Mouse (Mus musculus): ENCODE data around the gene Ccdc126.
"Not testable (repeated sequence)": the region's sequence is repeated elsewhere in the genome, so short reads cannot be mapped to it uniquely, and the experiment has no call there.

Ccdc126 gene

DNA sequence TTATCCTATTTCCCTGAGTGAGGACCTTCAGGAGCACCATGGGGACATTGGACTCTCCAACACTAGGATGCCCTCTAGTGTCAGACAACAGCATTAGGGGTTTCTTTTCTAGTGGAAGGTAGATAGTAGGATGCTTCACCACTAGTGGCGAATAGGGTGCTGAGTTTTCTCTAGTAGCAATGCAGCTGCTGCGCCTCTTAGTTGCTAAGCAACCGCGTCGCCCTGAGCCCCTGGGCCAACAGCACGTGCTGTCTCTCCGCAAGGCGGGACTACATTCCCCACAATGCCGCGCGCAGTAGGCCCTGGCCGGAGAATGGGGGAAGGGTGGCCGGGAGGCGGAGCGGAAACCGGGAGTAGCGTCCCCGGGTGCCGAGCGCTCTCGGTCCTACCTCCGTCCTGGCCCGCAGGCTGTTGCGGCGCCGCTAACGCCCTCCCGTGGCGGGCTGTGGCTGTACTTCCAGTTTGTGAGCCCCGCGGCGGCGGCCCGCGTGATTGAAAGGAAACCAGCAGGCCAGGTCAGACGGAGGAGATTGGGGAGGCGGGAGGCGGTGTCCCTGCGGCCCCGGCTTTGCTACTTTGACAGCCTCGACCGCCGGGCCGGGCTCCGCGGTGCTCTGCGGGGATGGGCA is at the start of gene Ccdc126:
Ccdc126 (plus strand) TSS at position 309 of the 629 bp plus-strand sequence.
- peak; percentile 89 for DNase-seq (ENCODE audit: low spot score)

DNA sequence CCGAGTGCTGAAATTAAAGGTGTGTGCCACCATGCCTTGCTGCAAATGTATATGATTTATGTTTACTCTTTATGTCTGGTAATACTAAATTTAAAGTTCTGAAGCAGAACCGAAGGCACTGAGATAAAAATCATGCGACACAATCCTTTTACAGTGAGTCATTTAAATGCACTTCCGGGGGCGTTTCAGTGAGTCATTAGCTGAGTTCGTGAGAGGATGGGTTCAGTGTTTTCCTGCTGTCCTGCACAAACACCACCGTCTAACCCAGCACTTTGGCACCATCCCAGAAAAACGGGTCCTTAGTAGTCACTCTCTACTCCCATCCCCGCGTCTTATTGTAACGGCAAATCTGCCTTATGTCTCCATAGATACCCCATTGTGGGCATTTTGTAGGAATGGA is 49.2 kb upstream of the Ccdc126 start:
- no peak for DNase-seq (ENCODE audit: low spot score)

DNA sequence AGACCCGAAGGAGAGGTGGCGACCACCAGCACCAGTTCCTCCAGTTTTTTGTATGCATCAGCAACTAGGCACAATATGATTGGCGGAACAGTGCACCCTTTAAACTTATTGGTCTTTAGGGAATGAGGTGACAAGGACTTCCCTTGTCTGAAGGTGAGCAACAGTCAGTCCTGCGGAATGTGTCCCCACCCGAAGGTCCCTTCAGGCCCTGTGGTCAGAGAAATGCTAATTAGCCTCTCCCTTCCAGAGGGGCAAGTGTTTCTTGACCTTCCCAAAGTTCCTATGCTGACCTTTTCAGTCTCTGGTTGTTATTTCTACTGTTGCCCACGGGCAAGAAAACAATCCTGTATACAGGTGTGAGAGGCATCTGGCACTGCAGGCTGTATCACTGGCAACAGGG is 47.3 kb upstream of the Ccdc126 start:
- no peak for DNase-seq (ENCODE audit: low spot score)

DNA sequence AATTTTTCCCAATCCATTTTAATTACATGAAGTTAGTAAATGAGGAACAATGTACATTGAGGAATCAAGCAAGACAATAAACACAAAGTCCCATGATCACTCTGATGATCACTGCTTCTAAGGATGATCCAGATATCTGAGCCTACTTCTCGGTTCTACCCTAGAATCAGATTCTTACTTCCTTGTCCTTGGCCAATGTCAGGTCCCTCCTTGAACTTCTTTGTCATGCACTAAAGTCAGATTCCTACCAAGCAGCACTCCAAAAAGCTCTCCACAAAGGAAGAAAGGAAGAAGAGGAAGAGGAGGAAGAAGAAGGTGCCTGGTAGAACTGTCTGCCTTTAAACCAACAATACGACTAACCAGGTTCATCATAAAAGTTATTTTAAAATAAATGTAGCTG is 46.2 kb upstream of the Ccdc126 start:
- DNase-seq (ENCODE audit: low spot score) = no peak

DNA sequence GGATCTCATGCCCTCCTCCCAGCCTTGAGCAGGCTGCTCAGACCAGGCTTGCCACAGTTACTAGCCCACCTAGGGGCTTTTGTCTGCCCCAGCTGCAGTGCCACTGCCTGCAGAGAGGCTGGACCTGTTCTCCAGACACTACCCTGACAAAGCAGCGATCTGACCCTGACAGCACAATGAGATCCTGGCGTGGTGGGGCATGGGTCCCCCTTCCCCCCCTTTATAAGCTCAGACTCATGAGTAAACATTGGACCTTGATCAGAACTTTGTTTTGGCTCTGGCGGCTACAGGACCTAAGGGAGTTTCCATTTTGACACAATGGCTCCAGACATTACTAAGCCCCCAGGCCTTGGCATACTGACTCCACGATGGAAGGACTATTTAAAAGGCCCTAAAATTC is 45.1 kb upstream of the Ccdc126 start:
- DNase-seq (ENCODE audit: low spot score) = no peak

DNA sequence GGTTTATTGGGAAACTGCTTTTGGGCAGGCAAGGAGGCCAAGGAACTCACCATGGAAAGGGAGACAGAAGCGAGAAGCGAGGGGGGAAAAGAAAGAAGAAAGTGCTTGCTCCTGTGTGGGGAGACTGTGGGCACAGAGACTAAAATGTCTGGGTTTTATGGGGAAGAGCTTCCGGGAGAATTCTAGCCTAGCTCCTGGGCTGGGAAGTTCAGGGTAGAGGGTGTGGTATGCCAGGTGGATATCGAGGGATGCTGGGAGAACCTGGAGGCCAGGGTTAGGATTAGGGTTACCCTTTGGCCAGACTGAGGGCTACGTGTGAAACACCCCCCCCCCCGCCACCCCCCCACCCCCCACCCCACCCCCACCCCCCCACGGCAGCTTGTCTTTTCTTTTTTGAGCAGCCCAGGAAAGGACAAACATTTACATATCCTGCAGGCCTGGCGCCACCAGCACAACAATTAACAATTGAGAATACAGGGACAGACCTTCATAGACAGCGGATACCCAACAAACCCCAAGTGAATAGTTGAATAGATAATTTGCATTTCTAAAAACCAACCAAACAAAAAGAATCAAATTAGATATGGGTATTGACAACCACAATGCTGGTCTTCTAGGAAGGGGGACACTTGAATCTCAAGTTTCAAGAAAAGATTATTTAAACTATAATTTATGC is 44.5 kb upstream of the Ccdc126 start:
- DNase-seq (ENCODE audit: low spot score) = no peak

DNA sequence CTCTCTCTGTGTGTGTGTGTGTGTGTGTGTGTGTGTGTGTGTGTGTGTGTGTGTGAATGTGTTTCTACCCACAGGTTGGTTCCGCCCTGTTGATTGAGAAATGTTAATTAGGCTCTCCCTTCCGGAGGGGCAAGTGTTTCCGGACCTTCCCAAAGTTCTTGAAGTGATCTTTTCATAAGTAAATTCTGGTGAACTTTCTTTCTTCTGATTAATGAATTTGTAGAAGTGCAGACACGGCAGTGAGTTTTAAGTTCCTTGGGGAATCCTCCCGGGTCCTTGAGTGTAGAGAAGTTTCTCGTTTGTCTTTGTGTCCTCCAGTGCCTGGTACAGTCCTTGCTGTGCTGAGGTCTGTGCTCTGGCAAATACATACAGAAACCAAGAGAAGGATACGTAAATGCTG is 43.8 kb upstream of the Ccdc126 start:
- no peak for DNase-seq (ENCODE audit: low spot score)

DNA sequence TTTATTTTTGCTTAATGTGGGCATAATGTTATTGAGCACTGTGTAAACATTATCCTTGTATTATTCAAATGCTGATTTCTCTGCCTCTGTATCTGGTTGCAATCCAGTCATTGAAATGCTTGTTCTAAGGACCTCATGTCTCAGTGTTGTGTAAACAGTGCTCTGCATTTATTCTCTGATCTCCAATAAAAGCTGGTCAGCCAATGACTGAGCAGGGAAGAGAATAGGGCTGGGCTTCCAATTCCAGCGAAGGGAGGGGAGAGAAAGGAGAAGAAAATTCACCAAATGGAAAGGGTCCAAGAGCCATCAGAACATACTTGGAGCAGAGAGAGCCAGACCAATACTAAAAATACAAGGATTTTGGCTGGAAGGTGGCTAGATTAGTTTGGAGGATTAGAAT is 38.1 kb upstream of the Ccdc126 start:
- DNase-seq (ENCODE audit: low spot score) = no peak

DNA sequence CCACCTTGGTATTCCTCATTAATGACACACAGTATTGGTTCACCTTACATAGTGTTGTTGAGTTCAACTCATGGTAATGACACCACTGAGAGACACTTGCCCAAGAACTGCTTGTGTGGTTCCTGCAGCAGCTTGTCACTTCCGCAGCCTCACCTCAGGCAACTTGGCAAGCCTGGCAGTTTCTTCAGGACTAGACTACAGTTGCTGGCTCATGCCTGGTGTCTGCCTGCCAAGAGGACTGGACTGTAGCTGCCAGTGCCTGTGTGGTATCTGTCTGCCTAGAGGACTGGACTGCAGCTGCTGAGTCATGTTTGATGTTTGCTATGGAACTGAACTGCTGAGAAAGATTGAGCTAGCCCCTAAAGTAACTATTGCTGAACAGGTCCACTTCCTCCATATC is 37.0 kb upstream of the Ccdc126 start:
- DNase-seq (ENCODE audit: low spot score) = no peak

DNA sequence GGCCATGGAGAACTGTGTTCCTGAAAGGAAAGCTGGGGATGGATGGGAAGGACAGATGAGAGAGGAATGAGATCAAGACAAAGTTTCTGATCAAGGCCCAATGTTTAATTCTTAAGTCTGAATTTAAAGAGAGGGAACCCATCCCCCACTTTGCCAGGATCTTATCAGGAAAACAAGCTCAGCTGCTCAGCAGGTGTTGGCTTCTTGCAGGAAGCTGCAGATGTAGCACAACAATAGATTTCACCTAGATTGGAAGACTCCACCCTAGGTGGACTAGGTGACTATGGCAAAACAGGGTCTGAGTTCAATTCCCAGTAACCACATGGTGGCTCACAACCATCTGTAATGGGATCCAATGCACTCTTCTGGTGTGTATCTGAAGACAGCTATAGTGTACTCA is 20.8 kb upstream of the Ccdc126 start:
- DNase-seq (ENCODE audit: low spot score) = no peak

DNA sequence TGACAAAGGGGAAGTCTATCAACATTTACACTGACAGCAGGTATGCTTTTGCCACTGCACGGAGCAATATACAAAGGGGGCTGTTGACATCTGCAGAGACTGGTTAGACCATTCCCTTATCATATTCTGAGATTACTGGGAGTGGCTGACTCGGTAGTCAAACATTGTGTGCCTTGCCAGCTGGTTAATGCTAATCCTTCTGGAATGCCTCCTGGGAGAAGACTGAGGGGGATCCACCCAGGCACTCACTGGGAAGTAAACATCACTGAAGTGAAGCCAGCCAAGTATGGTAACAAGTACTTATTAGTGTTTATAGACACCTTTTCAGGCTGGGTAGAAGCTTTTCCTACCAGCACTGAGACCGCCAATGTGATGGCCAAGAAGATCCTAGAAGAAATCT is 4.3 kb upstream of the Ccdc126 start:
- not testable (repeated sequence) for DNase-seq (ENCODE audit: low spot score)

DNA sequence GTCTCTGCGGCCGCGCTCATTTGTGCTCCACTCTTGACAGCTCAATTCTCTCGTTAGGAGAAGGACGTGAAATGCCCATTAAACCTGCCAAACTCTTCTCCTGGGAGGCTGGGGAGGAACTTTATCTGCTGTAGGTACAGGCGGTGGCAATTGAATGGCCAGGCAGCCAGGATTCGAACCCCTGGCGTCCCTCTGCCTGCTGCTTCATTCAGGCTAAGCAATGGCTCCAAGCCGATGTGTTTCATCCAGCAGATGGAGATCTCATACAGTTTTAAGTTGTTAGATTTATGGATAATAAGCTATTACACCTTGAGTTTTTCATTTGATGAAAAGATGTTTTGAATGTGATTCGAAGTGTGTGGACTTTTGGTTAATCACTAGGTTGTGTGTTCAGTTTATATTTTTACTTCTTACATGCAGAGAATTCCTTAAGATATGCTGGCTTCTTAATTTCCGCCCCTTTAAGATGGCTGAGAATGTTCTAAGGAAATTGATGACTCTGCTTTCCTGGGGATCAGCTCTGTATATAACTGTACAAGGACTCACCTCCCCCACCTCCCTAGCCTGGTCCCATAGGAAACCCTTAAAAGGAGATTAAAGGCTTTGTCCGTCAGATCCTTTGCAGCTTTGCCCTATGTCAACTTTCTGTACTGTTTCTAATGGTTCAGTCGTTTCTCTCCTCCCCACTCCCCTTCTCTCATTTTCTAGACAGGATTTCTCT is 681 bp downstream of the Ccdc126 start:
- DNase-seq (ENCODE audit: low spot score) = no peak

DNA sequence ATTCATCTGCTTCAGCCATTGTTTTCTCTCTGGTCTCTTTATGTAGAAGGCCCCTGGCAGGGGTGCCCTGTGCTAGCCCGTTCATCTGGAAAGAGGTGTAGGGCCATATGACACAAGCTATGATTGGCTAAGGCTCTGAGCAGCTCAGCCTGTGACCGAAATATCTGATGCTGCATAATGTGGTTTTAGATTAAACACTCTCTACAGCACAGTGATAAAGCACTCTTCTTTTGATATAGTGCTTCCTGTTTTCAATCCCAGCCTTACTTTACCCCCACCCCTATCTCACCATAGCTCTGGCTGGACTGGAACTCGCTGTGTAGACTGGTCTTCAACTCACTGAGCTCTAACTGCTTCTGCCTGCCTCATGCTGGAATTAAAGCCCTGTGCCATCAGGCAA is 2.3 kb downstream of the Ccdc126 start:
- no peak for DNase-seq (ENCODE audit: low spot score)

DNA sequence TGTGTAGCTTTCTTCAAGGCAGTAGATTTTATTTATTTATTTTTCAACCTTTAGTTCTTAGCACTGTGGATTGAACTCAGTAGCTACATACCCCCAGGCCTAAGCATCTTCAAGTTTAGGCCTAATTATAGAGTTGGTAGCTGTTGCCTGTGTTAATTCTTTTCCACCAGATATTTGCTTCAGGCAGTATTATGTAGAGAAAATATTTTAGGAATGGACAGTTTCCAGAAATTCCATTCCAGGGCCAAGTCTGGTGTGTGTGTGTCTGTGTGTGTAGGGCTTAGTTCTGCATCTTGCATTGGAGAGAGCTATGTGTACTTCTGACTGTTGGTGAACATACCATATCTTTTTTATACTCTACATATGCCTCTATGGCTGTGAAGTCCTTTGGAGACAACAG is 3.0 kb downstream of the Ccdc126 start:
- DNase-seq (ENCODE audit: low spot score) = no peak

DNA sequence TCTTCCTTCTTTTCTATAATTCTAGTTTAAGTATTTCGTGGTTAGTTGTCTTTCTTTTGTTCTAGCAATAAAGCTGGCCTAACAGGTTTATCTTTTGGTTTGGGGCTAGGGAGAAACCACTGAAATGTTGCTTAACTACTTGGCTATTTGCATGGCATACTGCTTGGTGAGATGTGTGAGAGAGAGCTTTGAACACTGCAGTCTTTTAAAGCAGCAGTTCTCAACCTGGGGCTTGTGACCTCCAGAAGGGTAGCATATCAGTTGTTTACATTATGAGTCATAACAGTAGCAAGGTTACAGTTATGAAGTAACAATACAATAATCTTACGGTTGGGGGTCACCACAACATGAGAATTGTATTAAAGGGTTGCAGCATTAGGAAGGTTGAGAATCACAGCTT is 3.9 kb downstream of the Ccdc126 start:
- DNase-seq (ENCODE audit: low spot score) = no peak

DNA sequence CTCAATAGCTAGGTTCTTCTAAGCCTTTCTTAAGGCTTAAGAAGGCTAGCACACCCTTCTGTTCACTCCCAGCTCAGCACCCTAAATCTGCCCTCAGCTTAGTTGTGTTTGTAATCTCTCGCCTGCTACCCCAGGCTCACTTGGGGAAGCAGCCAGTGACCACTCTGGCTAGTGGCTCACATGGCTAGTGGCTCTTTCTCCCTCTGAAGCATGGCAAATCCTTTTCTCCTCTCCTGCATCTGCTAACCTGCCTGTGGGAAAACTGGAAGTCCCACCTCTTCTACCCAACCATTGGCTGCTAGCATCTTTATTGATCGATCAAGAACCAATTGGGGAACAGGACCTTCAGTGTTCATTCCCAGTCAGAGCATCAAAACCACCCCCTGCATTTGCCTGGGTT is 5.5 kb downstream of the Ccdc126 start:
- DNase-seq (ENCODE audit: low spot score) = no peak

DNA sequence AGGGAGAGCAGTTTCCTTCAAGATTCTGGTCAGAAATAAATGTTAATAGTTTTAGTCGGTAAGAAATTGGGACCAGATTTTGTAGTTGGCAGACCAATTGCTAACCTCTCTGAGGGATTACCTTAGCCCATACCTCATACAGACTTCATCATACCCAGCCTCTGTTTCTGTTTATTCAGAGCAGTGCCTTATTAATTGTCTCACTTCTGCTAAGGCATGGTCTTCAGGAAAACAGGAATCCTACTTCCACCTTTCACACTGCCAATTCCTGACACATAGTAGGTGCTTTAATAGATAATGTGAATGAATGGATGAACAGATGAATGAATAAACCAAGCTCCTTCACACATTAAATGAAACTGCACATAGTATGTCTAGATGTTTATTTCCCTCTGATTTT is 6.2 kb downstream of the Ccdc126 start:
- DNase-seq (ENCODE audit: low spot score) = no peak

DNA sequence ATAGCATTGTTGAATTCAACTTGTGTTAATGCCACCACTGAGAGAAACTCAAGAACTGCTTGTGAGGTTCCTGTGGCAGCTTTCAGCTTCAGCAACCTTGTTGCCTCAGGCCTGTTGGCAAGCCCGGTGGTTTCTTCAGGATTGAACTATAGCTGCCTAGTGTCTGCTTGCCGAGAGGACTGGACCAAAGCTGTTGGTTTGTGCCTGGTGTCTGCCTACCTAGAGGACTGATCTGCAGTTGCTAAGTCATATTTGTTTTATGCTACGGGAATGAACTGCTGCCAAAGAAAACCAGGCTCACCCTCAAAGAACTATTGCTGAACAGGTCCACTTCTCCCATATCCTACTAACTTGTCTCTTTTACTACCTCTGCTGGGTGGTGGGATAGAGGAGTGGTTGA is 7.8 kb downstream of the Ccdc126 start:
- no peak for DNase-seq (ENCODE audit: low spot score)

DNA sequence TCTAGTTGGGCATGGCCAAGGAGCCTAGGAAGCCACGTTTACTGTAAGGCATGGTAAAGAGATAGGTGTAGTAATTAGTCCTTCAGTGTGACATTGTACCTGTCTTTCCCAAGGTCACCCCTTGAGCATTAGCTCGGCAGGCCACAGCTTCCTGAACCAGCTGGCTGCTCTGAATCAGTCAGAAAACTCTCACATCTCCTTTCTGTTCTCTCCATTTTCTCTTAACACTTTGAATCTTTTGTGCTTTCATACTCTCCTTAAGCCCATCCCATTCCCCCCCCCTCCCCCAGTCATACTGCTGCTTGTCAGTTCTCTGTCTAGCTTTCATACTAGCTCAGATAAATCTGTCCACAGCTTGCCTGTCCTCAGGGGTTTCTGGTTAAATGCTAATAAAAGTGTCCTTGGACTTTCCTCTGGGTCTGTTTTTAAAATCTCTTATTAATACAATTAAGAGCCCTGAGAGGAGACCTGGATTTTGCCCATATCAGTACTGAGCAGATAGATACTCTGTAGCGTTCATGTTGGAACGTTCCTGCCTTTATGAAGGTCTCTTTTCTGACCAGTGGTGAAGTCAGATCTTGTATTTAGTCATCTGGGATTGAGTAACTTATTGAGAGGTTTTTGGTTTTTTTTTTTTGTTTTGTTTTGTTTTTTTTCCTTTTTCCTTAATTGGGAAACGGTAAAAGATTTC is 12.4 kb downstream of the Ccdc126 start:
- DNase-seq (ENCODE audit: low spot score) = no peak

DNA sequence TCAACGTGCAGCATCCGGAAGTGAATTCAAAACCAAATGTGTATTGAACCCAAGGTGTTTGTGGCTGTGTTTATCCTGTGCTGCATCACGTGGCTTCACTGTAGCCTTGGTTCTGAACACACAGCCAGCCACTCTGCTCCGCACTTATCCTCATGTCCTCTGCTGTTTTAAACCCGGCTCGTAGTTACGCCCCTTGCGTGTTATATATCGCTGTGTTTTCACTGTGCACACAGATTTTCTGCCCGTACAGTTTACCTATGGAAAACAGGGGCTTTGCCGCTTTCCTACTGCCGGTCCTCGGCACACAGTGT is 12.9 kb downstream of the Ccdc126 start:
- no peak for DNase-seq (ENCODE audit: low spot score)

DNA sequence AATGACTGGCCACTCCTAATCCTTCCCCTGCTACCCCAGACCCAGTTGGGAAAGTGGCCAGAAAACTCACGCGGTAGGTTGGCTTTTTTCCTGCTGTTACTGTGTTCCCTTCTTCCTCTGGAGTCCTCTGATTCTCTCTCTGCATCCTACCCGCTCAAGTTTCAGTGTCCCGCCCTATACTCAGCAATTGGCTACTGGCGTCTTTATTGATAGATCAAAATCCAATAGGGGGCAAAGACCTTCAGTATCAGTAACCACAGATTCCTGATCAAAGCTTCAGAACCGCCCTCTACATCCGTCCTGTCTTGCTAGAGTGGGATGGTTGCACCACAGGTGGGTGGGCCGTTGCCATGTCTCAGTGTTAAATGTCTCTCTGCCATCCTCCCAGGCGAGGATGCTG is 19.5 kb downstream of the Ccdc126 start:
- DNase-seq (ENCODE audit: low spot score) = no peak

DNA sequence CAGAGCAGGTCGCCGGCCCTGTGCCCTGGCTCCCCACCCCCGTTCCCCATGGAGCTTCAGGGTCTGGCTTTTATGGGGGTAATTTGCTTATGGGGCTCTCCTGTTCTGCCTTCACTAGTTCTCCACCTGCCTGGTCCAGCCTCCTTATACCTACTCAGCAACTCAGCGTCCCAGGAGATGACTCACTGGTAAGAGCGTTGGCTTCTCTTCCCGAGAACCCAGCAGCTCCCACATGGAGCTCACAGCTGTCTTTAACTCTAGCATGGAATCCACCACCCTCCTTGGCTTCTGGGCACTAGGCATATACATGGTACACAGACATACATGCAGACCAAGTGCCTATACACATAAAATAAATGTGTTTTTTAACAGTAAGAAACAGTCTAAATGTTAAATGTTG is 20.1 kb downstream of the Ccdc126 start:
- DNase-seq (ENCODE audit: low spot score) = no peak
